Mouse (Mus musculus) intestine, postnatal 0 days (tissue): Measurements from ENCODE around the gene Dexi. TPM values are rescaled to one million over a fixed set of nuclear protein-coding genes. Genes with fewer than 3 reads are reported as not detected.
A peak's percentile ranks its signal among the peaks of the same experiment; 100 is the strongest.

ENCODE experiments used
- ATAC-seq: fragments of 200-750 bp; cut with Nextera tagmentation; 2 replicates; pipeline ENCODE4 v1.8.0; 2017; ENCODE audit warnings: mild to moderate bottlenecking, moderate TSS enrichment, moderate library complexity
- H3K27ac ChIP-seq: fragments of 300-500 bp; sonication (generic); 2 replicates; pipeline ENCODE4 v1.5.1; 2014; ENCODE audit warnings: mild to moderate bottlenecking, low read depth, low read length, moderate library complexity
- H3K27me3 ChIP-seq: fragments of 300-500 bp; sonication (generic); replicated peaks from 2 replicates; pipeline ENCODE4 v1.6.1; 2014; ENCODE audit warnings: low read length, mixed read lengths; ENCODE audit not compliant: control insufficient read depth, insufficient read depth
- H3K36me3 ChIP-seq: fragments of 300-500 bp; sonication (generic); 2 replicates; pipeline ENCODE4 v1.6.1; 2014; ENCODE audit warnings: mild to moderate bottlenecking, moderate library complexity; ENCODE audit not compliant: control insufficient read depth, insufficient read depth
- H3K4me1 ChIP-seq: fragments of 300-500 bp; sonication (generic); replicated peaks from 2 replicates; pipeline ENCODE4 v1.6.1; 2014; ENCODE audit warnings: antibody characterized with exemption, low read length, mixed read lengths; ENCODE audit not compliant: control insufficient read depth, insufficient read depth
- H3K4me2 ChIP-seq: fragments of 300-500 bp; sonication (generic); replicated peaks from 2 replicates; pipeline ENCODE4 v1.6.1; 2014; ENCODE audit warnings: low read depth, mild to moderate bottlenecking, moderate library complexity
- H3K4me3 ChIP-seq: fragments of 300-500 bp; sonication (generic); 2 replicates; pipeline ENCODE4 v1.5.1; 2014; ENCODE audit warnings: low read depth, low read length
- H3K9ac ChIP-seq: fragments of 300-500 bp; sonication (generic); 2 replicates; pipeline ENCODE4 v1.6.1; 2014; ENCODE audit warnings: mild to moderate bottlenecking, low read depth, low read length
- H3K9me3 ChIP-seq: fragments of 300-500 bp; sonication (generic); 2 replicates; pipeline ENCODE4 v1.6.1; 2016; ENCODE audit warnings: mixed run types; ENCODE audit not compliant: control insufficient read depth
- CTCF ChIP-seq: sonication (generic); IDR thresholded peaks from 2 replicates; pipeline ENCODE4 v1.5.1; 2016; ENCODE audit warnings: low read depth, mild to moderate bottlenecking, control low read depth, antibody characterized with exemption, moderate library complexity
- WGBS: fragments of 180-500 bp; shearing (Covaris S2); extraction: QIAGEN DNeasy Blood & Tissue Kit; methylation state at CpG from one replicate; pipeline ENCODE4 v1.1.7; 2014; 5-methylcytosine and 5-hydroxymethylcytosine counted together
- polyA plus RNA-seq: library from polyadenylated mRNA; unstranded; fragments of >200 nt; fragmentation: Nextera tagmentation; extraction: Ambion mirVana; gene quantifications from 2 replicates; pipeline ENCODE4 v1.2.1, GENCODE M21; 2015

The Dexi gene
- polyA plus RNA-seq, 1 experiment from 2014 or later, result 8.9 TPM

- no peaks in the 10 kb centered on the region for H3K36me3 ChIP-seq
- H3K27ac ChIP-seq, result no peak within 1 kb of the TSS
- peak within 1 kb of the TSS; percentile 86 for H3K4me2 ChIP-seq
- ATAC-seq, result peak; percentile 88
- under 1% methylated on average over 58 of the region's 58 CpGs for WGBS
- H3K9me3 ChIP-seq, result no peaks in the 10 kb centered on the region
- peak within 1 kb of the TSS; percentile 92 for H3K4me3 ChIP-seq
- TF ChIP-seq CTCF, result 0 out of 2 replicates have a peak, but pooled peaks have one; percentile 19
- H3K4me1 ChIP-seq, result peaks cover 18% of the 10 kb centered on the region; the same call in 1 of the 2 replicates
- peak within 1 kb of the TSS; percentile 71 for H3K9ac ChIP-seq
- H3K27me3 ChIP-seq, result no peaks in the 10 kb centered on the region
Observed at GRCm38 (mm10) chr16:10544995-10545622, 2.3 kb upstream of the Dexi start, which contains the start of gene Clec16a. Clec16a (plus strand) TSS chr16:10545339.

- TF ChIP-seq CTCF, result no peak
- Histone ChIP-seq H3K27ac (no peak overlapping the region), H3K4me1 (peaks cover 18% of the 10 kb centered on the region; the same call in 1 of the 2 replicates), H3K9me3 (no peaks in the 10 kb centered on the region), H3K4me3 (peak overlapping the region; percentile 74), H3K27me3 (no peaks in the 10 kb centered on the region), H3K9ac (peak overlapping the region; percentile 71), H3K4me2 (peak overlapping the region; percentile 100), H3K36me3 (no peaks in the 10 kb centered on the region)
- 4% methylated on average over 22 of the region's 22 CpGs for WGBS
- no peak for ATAC-seq
Observed at GRCm38 (mm10) chr16:10542266-10542665, 588 bp downstream of the Dexi start.

GRCm38 (mm10) chr16:10541598-10541930 is 1.3 kb downstream of the Dexi start:
- Histone ChIP-seq H3K4me2 (peak overlapping the region; percentile 100), H3K9me3 (no peaks in the 10 kb centered on the region), H3K36me3 (no peaks in the 10 kb centered on the region), H3K27ac (no peak overlapping the region), H3K27me3 (no peaks in the 10 kb centered on the region), H3K4me3 (peak overlapping the region; percentile 74), H3K9ac (peak overlapping the region; percentile 71), H3K4me1 (peaks cover 18% of the 10 kb centered on the region; the same call in 1 of the 2 replicates)
- 21% methylated on average over 7 of the region's 7 CpGs for WGBS
- ATAC-seq, result no peak
- TF ChIP-seq CTCF, result no peak

DNA sequence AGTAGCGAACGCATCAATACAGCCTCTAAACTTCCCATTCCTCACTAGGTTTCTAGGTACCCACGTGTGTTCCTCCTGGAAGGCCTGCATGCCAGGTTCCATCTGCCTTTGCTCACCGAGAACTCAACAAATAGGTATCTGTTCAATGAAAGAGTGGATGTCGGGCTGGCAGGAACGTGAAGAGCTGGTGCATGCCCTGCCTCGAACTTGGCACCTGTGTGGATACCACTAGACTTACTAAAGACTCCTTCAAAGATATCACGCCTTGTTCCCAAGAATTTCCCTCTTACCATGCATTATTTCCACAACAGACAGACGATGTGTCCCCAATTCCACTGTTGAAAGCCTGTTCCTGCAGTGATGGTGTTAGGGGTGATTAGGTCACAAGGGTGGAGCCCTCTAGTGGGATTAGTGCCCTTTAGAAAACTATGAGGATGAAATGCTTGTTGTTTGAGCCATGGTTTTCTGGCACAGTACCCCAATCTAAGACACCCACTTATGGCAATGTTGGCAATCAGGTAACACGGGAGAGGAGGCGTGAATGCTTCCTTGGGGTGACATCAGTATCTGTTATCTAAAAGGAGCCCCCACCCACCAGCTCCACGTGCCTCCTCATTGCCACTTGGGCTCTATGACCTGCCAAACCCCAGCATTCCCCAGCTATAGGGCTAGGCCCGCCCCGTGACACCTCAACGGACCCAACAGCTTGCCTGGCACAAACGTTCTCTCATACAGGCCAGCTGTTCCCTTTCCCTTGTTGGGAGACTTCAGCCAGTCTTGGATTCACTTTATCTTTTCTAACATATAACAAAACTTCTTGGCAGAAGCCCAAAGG is 1.9 kb downstream of the Dexi start:
- H3K4me2 ChIP-seq, result peak overlapping the region; percentile 100
- no peaks in the 10 kb centered on the region for H3K27me3 ChIP-seq
- ATAC-seq, result no peak
- H3K27ac ChIP-seq, result no peak overlapping the region
- peak; percentile 24; the same call in 1 of the 2 replicates for TF ChIP-seq CTCF
- peaks cover 12% of the 10 kb centered on the region; the same call in 1 of the 2 replicates for H3K4me1 ChIP-seq
- H3K36me3 ChIP-seq, result peaks cover under 1% of the 10 kb centered on the region; the same call in 1 of the 2 replicates
- H3K9me3 ChIP-seq, result no peaks in the 10 kb centered on the region
- 65% methylated on average over 16 of the region's 16 CpGs for WGBS
- H3K9ac ChIP-seq, result peak overlapping the region; percentile 71; the same call in 1 of the 2 replicates
- H3K4me3 ChIP-seq, result peak overlapping the region; percentile 74

DNA sequence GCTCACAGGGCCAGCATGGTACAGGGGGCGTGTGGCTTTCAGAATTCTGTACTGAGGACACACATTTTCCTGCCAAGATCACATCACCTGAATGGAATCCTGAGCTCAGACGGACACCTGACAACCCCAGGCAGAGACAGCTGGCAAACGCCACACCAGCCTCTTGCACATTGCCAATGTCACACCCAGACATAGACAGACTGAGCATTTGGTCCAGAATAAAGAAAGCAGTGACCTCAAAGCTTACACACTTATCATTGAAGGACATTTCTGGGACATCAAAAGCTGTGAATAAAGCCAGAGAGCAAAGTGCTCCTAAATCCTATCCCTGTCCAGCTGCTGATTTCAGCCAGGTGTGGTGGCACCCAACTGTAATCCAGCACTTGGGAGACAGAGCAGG is 5.9 kb downstream of the Dexi start:
- H3K27me3 ChIP-seq, result no peaks in the 10 kb centered on the region
- WGBS, result 83% methylated on average over 3 of the region's 3 CpGs
- peaks cover 7% of the 10 kb centered on the region; the same call in 1 of the 2 replicates for H3K4me1 ChIP-seq
- no peak for TF ChIP-seq CTCF
- H3K4me2 ChIP-seq, result no peak overlapping the region
- ATAC-seq, result no peak
- no peak overlapping the region for H3K9ac ChIP-seq
- H3K4me3 ChIP-seq, result no peak overlapping the region
- no peaks in the 10 kb centered on the region for H3K9me3 ChIP-seq
- no peak overlapping the region for H3K27ac ChIP-seq
- H3K36me3 ChIP-seq, result peaks cover 5% of the 10 kb centered on the region; the same call in 1 of the 2 replicates

DNA sequence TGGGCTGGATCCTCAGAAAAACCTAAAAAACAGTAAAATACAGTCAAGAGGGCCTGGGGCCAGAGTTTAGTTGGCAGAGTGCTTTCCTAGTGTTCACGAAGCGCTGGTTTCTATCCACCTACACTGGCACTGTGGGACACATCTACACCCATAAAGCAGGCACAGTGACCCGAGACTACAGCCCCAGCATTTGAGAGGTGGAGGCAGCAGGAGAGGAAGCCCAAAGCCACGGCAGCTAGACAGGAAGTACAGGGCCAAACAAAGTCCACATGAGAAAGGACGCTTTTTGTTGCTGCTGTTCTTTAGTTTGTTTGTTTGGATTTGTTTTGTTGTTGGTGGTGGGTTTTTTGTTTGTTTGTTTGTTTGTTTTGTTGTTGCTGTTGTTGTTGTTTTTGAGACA is 6.5 kb downstream of the Dexi start:
- Histone ChIP-seq H3K4me3 (no peak overlapping the region), H3K9me3 (no peaks in the 10 kb centered on the region), H3K4me1 (peaks cover 7% of the 10 kb centered on the region; the same call in 1 of the 2 replicates), H3K27me3 (no peaks in the 10 kb centered on the region), H3K4me2 (no peak overlapping the region), H3K9ac (no peak overlapping the region), H3K27ac (no peak overlapping the region), H3K36me3 (peaks cover 5% of the 10 kb centered on the region; the same call in 1 of the 2 replicates)
- no peak for TF ChIP-seq CTCF
- WGBS, result 71% methylated on average over 5 of the region's 5 CpGs
- no peak for ATAC-seq
